Mouse (Mus musculus): Measurements from ENCODE around the gene Rbfox1.

Rbfox1 gene

GRCm38 (mm10) chr16:7075749-7076148, 1190.6 kb downstream of the Rbfox1 start:
- DNase-seq (ENCODE audit: low read depth in 1 of 2, low spot score in 2 of 2), result no peak

GRCm38 (mm10) chr16:7076305-7076704, 1191.2 kb downstream of the Rbfox1 start:
- no peak for DNase-seq (ENCODE audit: low read depth in 1 of 2, low spot score in 2 of 2)

- DNase-seq (ENCODE audit: low read depth in 1 of 2, low spot score in 2 of 2), result no peak
These were observed 1191.6 kb downstream of the Rbfox1 start for GRCm38 (mm10) chr16:7076707-7077106.

GRCm38 (mm10) chr16:7081074-7081568, 1196.0 kb downstream of the Rbfox1 start:
- no peak for DNase-seq (ENCODE audit: low read depth in 1 of 2, low spot score in 2 of 2)

GRCm38 (mm10) chr16:7081684-7082255, 1196.6 kb downstream of the Rbfox1 start:
- DNase-seq (ENCODE audit: low read depth in 1 of 2, low spot score in 2 of 2), result no peak

GRCm38 (mm10) chr16:7083937-7084336, 1198.8 kb downstream of the Rbfox1 start:
- no peak for DNase-seq (ENCODE audit: low read depth in 1 of 2, low spot score in 2 of 2)

- DNase-seq (ENCODE audit: low read depth in 1 of 2, low spot score in 2 of 2), result no peak
These were observed 1203.7 kb downstream of the Rbfox1 start for GRCm38 (mm10) chr16:7088601-7089430.

- no peak for DNase-seq (ENCODE audit: low read depth in 1 of 2, low spot score in 2 of 2)
These were observed 1204.3 kb downstream of the Rbfox1 start for GRCm38 (mm10) chr16:7089475-7089874.

- no peak for DNase-seq (ENCODE audit: low read depth in 1 of 2, low spot score in 2 of 2)
These were observed 1205.0 kb downstream of the Rbfox1 start for GRCm38 (mm10) chr16:7090205-7090604.

- DNase-seq (ENCODE audit: low read depth in 1 of 2, low spot score in 2 of 2), result no peak
These were observed 1207.7 kb downstream of the Rbfox1 start for GRCm38 (mm10) chr16:7092811-7093210.

- DNase-seq (ENCODE audit: low read depth in 1 of 2, low spot score in 2 of 2), result no peak
These were observed 1208.5 kb downstream of the Rbfox1 start for GRCm38 (mm10) chr16:7093686-7094085.

GRCm38 (mm10) chr16:7094181-7094749, 1209.1 kb downstream of the Rbfox1 start:
- no peak for DNase-seq (ENCODE audit: low read depth in 1 of 2, low spot score in 2 of 2)

- no peak for DNase-seq (ENCODE audit: low read depth in 1 of 2, low spot score in 2 of 2)
These were observed 1211.9 kb downstream of the Rbfox1 start for GRCm38 (mm10) chr16:7097071-7097470.

GRCm38 (mm10) chr16:7097951-7098710, 1213.0 kb downstream of the Rbfox1 start:
- DNase-seq (ENCODE audit: low read depth in 1 of 2, low spot score in 2 of 2), result no peak

GRCm38 (mm10) chr16:7099506-7100300, 1214.5 kb downstream of the Rbfox1 start:
- no peak for DNase-seq (ENCODE audit: low read depth in 1 of 2, low spot score in 2 of 2)

GRCm38 (mm10) chr16:7102486-7102885, 1217.3 kb downstream of the Rbfox1 start:
- DNase-seq (ENCODE audit: low read depth in 1 of 2, low spot score in 2 of 2), result no peak

- no peak for DNase-seq (ENCODE audit: low read depth in 1 of 2, low spot score in 2 of 2)
These were observed 1218.1 kb downstream of the Rbfox1 start for GRCm38 (mm10) chr16:7103301-7103700.

- no peak for DNase-seq (ENCODE audit: low read depth in 1 of 2, low spot score in 2 of 2)
These were observed 1221.4 kb downstream of the Rbfox1 start for GRCm38 (mm10) chr16:7106450-7107015.

- no peak for DNase-seq (ENCODE audit: low read depth in 1 of 2, low spot score in 2 of 2)
These were observed 1230.8 kb downstream of the Rbfox1 start for GRCm38 (mm10) chr16:7115945-7116344.

- DNase-seq (ENCODE audit: low read depth in 1 of 2, low spot score in 2 of 2), result no peak
These were observed 1244.4 kb downstream of the Rbfox1 start for GRCm38 (mm10) chr16:7129591-7129990.

Data from monocyte, adult 2 months (primary cell).